Mouse (Mus musculus) urinary bladder, postnatal 36 days (tissue): ENCODE measurements around the gene Riox2.
A peak's percentile ranks its signal among the peaks of the same experiment; 100 is the strongest.

Experiments
- DNase-seq, 2 experiments: peaks; one replicate each; pipeline ENCODE4 v3.0.0; 2022; ENCODE audit warnings: low spot score in 2 of 2, mixed read lengths in 1 of 2

The Riox2 gene

DNA sequence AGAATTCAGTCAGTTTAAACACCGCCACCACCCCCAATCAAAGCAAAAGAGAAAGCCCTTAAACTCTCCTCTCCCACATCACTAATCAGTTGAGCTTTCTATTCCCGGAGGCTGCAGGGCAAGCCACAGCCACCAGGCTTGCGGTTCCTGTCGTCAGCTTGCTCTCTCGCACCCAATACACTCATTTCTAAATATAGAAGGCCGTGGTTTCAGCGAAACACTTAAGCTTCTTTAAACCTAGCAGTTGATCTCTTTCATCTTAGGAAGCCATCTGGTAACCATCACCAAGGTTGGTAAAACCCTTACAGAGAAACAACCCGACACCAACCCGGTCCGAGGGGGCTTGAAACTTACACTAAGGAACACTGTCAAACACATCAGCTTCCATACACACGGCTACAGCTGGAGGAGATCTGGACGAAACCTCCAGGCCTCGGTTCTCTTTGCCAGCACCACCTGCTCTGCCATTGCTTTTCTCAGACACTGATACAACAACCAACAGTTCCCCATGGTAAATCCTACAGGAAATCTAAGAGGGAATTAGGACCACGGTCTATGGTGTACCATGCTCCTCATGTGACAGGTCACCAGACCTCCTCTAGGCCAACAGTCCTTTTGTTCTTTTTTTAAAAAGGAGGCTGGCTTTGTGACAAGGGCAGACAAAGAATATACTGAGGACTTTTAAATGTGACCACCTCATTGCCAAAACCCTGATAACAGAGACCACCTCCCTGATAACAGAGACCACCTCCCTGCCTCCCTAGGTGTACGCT, 46.1 kb downstream of the Riox2 start:
- DNase-seq = no peak

DNA sequence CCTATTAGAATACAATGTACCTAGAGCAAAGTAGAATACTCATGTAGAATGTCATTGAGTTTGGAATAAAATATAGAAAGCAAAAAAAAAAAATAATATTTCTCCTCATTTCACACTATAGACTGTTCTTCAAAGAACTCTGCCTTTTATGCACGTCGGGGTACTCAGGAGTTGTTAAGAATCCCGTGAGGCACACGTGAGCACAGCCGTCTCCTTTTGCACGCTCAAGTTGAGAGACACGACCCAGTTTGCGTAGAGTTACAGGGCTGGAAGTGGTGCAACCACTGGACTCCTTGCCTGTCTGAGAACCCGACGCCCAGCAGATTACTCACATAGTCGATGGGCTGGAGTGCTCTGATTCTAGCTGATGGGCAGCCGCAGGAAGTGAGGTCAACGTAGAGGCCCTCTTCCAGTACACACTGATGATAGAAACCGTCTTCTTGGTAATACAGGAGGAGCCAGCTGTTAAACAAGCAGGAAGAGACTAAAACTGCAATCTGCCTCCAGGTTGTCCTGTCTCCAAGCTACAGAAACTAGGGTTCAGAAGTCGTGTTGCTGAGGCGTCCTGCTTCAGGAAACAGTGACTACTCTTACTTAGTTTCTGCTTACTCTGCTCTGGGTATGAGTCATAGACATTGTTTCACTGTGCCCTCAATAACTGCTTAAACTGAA, 50.3 kb downstream of the Riox2 start:
- no peak for DNase-seq

DNA sequence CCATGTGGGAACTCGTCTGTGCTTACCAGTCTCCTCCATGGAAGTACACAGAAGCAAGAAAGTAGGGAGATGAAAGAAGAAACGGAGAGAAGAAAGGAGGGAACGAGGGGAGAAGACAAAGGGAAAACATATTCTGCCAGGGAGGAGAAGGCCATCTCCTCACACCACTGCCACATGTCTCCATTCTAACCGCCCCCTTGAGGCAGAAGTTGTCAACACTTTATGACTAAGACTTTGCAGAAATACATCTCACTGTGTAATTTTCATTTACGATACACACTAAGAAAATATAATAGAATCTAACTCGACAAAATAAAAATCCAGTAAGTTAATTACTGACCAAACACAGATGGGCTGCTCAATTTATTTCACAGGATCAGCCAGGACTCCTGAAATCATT, 55.4 kb downstream of the Riox2 start:
- no peak for DNase-seq

DNA sequence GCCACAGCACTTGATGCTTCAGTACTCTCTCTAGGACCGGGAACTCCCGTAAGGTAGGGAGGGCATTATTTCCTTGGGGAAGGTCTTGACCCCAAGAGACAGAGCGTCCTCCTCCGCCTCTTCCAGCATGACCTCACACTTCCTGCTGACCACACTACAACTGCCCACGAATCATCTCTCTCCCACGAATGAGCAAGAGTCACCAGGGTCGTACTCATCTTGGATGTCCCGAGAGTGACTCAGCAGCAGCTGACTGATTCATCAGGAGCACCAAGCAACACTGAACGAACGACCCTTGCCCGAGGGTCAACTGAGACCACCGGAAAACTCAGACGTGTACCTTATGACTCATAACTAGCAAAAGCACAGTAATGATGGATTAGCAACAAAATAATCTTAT, 58.0 kb downstream of the Riox2 start:
- no peak for DNase-seq

DNA sequence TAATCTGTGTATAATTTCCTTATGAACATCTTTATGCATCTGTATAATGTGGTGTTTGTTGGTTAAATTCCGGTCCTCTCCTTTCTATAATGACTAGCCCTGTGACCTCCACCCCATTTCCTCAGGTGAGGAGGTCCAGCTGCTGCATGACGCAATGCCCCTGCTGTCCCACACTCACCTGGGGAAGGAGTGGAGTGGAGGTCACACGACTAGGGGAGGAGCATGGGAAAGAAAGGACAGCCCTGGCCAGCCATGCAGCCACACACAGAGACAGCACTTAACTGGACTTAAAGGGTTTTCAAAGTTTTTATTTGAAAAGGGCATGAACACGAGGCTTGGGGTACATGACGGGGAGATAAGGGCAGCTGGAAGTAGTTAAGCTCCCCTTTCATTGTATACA, 59.7 kb downstream of the Riox2 start:
- DNase-seq = no peak

DNA sequence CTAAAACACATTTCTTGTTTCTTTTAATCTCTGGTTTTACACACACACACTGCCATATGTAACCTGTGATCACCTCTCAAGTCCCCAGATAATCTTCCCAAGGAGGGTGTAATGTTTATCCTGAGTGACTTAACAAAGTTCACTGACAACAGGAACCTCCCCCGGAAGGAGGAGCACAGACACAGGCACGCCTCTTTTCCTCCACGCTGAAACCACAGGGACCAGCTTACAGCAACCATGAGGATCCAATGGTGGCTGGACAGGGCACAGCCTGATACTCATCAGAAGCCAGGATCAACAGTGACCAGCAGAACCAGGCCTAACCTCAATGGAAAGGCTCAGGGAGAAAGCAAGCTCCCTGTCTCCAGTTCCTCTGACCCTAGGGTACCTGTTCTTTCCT, 61.0 kb downstream of the Riox2 start:
- DNase-seq = no peak

DNA sequence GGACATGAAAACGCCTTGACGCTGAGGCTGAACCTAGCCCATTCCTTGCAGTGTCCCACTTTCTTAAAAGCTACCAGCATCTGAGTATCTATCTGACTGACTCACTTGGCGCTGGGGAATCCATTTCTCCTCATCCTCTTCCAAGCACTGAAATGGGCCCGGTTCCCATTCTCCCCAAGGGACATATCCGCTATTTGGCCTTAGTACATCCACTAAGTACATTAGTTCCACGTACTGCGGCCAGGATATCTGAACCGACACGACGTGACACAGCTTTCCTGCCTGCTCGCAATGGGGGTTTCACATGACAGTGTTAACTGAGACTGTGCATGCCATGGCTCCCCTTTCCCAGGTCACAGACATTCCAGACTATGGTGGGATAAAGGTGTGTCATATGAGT, 62.8 kb downstream of the Riox2 start:
- peak in 1 of 2 experiments; percentile 32 for DNase-seq

DNA sequence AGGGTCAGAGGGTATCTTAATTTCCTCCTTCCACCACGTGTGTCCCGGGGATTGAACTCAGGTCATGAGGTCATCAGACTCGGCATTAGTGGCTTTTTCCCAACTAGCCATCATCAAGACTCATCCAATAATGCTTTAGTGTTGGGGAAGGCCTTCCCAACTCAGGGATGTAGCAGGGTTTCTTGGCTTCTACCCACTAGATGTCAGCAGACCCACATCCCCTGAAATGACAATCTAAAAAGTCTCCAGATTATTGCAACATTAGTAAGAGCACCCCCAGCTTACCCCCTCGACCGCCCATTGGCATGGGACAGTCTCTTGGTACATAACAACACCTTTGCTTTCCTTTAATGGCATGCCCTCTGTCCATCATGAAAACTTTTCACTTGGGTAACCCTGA, 64.1 kb downstream of the Riox2 start:
- DNase-seq = no peak

DNA sequence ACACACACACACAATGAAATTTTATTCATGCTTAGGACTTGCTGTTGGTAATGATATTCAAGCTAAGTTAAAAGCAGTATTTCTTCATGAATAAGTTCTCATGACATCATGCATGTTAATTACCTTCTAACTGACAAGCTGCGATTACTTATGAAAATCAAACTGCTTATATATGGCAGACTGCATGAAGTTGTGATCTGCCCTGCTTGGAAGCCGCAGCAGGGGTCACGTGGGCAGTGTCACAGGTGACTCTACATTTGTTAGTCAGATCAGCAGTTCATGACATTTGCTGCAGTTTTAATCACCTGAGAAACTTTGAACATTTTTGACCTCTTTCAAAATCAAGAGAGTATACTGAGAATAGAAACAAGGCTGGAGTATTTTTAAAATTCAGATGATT, 69.4 kb downstream of the Riox2 start:
- DNase-seq = no peak

DNA sequence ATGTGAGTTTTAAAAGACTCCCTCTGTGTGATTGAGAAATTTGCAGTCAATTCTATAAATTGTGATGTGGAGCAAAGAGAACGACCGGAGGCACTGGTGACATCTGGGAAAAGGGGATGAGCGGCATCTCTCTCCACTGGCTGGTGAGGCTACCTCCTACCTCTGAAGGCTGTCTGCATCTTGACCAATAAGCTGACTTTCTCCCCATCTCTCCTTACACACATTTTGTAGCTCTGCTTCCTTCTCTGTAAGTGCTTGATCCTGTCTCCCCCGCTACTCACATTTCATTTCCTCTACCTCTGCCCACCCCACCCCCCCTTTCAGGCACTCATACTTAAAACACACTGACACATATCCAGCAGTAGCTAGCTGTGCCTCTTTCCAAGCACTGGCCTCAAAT, 69.8 kb downstream of the Riox2 start:
- no peak for DNase-seq
